Mouse (Mus musculus) ES-E14 (cell line): ENCODE measurements around the gene Psmc3ip. TPM values are rescaled to one million over a fixed set of nuclear protein-coding genes. Genes with fewer than 3 reads are reported as not detected.

ENCODE experiments used
- DNase-seq: peaks from one replicate; pipeline ENCODE4 v3.0.0-alpha.2; 2013; ENCODE audit warnings: low read depth, low spot score
- H3K27ac ChIP-seq: 2 replicates; pipeline ENCODE4 v1.5.1; 2012; ENCODE audit warnings: low read depth, mild to moderate bottlenecking, low read length, moderate library complexity, mixed read lengths; ENCODE audit not compliant: poor library complexity, insufficient read depth, severe bottlenecking
- H3K36me3 ChIP-seq: 2 replicates; pipeline ENCODE4 v1.6.1; 2012; ENCODE audit warnings: mild to moderate bottlenecking, low read length, moderate library complexity, mixed read lengths; ENCODE audit not compliant: control insufficient read depth, poor library complexity, insufficient read depth, severe bottlenecking
- H3K4me1 ChIP-seq, 2 experiments: fragments of 150-350 bp in 1 of 2; sonication (generic) in 1 of 2; 2 replicates each; pipeline ENCODE4 v1.6.1; 2012; ENCODE audit warnings: low read length in 2 of 2, mild to moderate bottlenecking in 1 of 2, mixed read lengths in 1 of 2; ENCODE audit not compliant: control insufficient read depth in 2 of 2, insufficient read depth in 2 of 2, poor library complexity in 1 of 2
- H3K4me3 ChIP-seq, 2 experiments: fragments of 150-350 bp in 1 of 2; sonication (generic) in 1 of 2; 2 replicates each; pipeline ENCODE4 v1.5.1; 2012; ENCODE audit warnings: low read length in 2 of 2, low read depth in 1 of 2, mild to moderate bottlenecking in 1 of 2, mixed read lengths in 1 of 2; ENCODE audit not compliant: insufficient read depth in 1 of 2, poor library complexity in 1 of 2, severe bottlenecking in 1 of 2
- H3K9ac ChIP-seq: 2 replicates; pipeline ENCODE4 v1.6.1; 2012; ENCODE audit warnings: low read depth, mild to moderate bottlenecking, low read length, mixed read lengths; ENCODE audit not compliant: poor library complexity, insufficient read depth, severe bottlenecking
- H3K9me3 ChIP-seq: fragments of 150-350 bp; sonication (generic); 2 replicates; pipeline ENCODE4 v1.6.1; 2012; ENCODE audit warnings: low read depth, mild to moderate bottlenecking, low read length; ENCODE audit not compliant: control insufficient read depth, insufficient read depth
- CHD2 ChIP-seq: IDR thresholded peaks from 2 replicates; pipeline ENCODE4 v1.6.1; 2014; ENCODE audit warnings: mild to moderate bottlenecking, low read depth, low read length, inconsistent platforms
- HCFC1 ChIP-seq: IDR thresholded peaks from 2 replicates; pipeline ENCODE4 v1.6.1; 2012; ENCODE audit warnings: low read length, inconsistent platforms, borderline replicate concordance; ENCODE audit not compliant: insufficient read depth
- MAFK ChIP-seq: IDR thresholded peaks from 2 replicates; pipeline ENCODE4 v1.6.1; 2014; ENCODE audit warnings: mild to moderate bottlenecking, low read depth, low read length, inconsistent platforms; ENCODE audit not compliant: insufficient read depth
- ZC3H11A ChIP-seq: IDR thresholded peaks from 2 replicates; pipeline ENCODE4 v1.6.1; 2012; ENCODE audit warnings: low read depth, mild to moderate bottlenecking, inconsistent platforms, low read length, borderline replicate concordance
- ZNF384 ChIP-seq: IDR thresholded peaks from 2 replicates; pipeline ENCODE4 v1.6.1; 2012; ENCODE audit warnings: low read depth, low read length, inconsistent platforms
- in situ Hi-C, 2 experiments: fragments of 600-800 bp; cut with MboI; formaldehyde crosslinking; loops; one replicate each; pipeline ENCODE4 v1.15.1; 2025; ENCODE audit warnings: low sequenced_read_pairs in 2 of 2, inconsistent platforms in 1 of 2; ENCODE audit not compliant: unreplicated experiment in 2 of 2
- total RNA-seq: library from RNA; depleted of rRNA; stranded (reverse); fragments of 300-350 nt; gene quantifications from 2 replicates; pipeline ENCODE4 v1.2.3, GENCODE M21; 2012

Psmc3ip gene
- total RNA-seq, 1 experiment = 31.5 TPM

DNA sequence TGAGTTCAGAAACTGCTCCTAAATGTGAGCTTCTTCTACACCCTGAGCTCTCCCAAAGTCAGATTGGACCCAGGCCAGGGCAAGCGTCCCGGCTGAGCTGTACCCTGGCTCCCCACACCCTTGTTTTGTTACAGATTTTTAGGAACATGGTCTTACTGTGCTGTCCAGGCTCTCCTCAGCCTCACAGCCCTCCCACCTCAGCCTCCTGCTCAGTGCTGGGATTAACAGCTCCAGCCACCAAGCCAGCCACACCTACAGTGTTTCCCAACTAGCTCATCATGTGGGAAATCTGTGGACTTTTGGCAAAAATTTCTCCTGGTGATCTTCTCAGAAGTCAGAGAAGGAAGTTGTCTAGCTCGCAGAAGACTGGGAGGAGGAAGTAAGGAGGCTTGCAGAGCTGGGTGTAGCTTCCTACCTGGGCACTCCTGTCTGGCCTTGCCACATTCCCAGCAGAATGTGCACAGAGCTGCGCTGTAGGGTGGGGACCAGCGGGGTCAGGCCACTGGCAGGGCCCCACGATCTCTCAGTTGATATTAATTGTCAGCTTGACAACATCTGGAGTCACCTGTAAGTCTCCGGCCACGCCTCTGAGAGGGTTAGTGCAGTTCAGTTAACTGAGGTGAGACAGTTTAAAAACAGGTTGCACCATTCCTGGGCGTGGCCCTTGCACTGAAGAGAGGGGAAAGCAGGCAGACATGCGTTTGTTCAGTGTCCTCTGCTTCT is 42.3 kb downstream of the Psmc3ip start:
- Histone ChIP-seq H3K9ac (no peak overlapping the region), H3K36me3 (peaks cover 3% of the 10 kb centered on the region; the same call in 1 of the 2 replicates), H3K4me3 (no peak overlapping the region), H3K9me3 (no peaks in the 10 kb centered on the region), H3K4me1 (peaks cover 4 to 5% of the 10 kb centered on the region in 2 experiments; a peak in 3 of 4 replicates), H3K27ac (no peak overlapping the region)
- in situ Hi-C loops = no loop called here
- DNase-seq = no peak
- no peak for TF ChIP-seq HCFC1
- no peak for TF ChIP-seq ZC3H11A

DNA sequence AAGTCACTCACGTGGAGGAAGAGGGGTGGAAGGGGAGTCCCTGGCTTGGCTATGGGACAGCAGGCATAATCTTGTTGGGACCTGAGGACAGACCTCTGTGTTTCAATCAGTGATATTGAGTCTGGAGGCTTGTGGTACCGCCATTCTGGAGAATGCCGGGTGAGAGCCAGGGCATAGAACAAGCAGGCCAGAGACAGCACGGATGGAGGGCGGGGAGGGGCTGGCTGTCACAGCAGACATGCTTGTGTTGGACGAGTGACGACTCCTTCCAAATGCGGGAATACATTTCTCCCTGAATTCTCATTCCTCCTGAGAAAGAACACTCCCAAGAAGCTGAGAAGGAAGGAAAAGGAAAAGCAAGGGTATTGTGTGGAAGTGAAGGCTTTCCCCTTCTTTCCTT is 43.6 kb downstream of the Psmc3ip start:
- H3K36me3 ChIP-seq = peaks cover 3% of the 10 kb centered on the region; the same call in 1 of the 2 replicates
- H3K27ac ChIP-seq = no peak overlapping the region
- TF ChIP-seq CHD2 (no peak), ZNF384 (no peak), HCFC1 (no peak), ZC3H11A (no peak), MAFK (no peak)
- no peak for DNase-seq
- no peak overlapping the region for H3K9ac ChIP-seq
- in situ Hi-C loops = no loop called here
- no peak overlapping the region for H3K4me3 ChIP-seq
- no peaks in the 10 kb centered on the region for H3K9me3 ChIP-seq
- peaks cover 2 to 4% of the 10 kb centered on the region in 2 experiments; a peak in 3 of 4 replicates for H3K4me1 ChIP-seq

DNA sequence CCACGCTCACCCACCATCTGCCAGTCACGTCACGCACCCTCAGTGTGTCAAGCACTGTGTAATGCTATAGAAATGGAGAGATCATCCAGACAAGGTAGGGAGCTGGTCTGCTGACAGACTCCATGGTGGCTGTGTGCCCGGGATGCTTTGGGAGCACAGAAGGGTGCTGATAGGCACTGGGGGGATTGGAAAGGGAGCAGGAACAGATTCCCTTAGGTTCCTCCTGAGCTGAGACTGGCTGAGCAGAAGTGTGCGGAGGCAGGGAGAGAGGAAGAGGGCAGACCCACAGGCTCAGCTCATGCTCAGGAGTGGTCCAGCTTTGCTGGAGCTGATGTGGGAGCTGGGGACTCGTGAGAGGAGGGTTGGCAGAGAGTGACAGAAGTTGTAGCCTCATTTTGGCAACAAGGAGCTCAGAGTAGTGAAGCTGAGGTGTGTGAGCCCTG is 44.2 kb downstream of the Psmc3ip start:
- Histone ChIP-seq H3K36me3 (peaks cover 3% of the 10 kb centered on the region; the same call in 1 of the 2 replicates), H3K27ac (no peak overlapping the region), H3K9ac (no peak overlapping the region), H3K4me3 (no peak overlapping the region), H3K9me3 (no peaks in the 10 kb centered on the region), H3K4me1 (peaks cover 4% of the 10 kb centered on the region in 2 experiments; a peak in 3 of 4 replicates)
- TF ChIP-seq MAFK (no peak), ZNF384 (no peak), CHD2 (no peak), HCFC1 (no peak), ZC3H11A (no peak)
- in situ Hi-C loops = no loop called here
- no peak for DNase-seq

DNA sequence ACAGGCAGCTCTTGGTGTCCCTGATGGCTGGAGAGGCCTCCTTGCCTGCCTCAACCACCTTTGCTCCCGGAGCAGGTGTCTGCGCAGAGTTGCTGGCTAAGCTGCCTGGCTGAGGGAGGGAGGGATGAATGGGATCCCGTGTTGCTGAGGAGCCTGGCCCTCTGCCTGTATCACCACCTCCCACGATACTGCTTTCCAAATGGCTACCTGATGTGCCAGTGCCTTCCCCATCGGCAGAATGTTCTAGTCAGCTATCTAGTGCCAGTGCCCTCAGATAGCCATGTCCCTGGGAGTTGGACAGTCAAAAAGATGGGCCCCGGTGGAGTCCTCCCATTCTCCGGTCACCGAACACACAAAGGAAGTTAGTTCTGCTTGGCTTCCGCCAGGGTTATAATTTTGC is 44.9 kb downstream of the Psmc3ip start:
- H3K9ac ChIP-seq = no peak overlapping the region
- no peak overlapping the region for H3K4me3 ChIP-seq
- H3K27ac ChIP-seq = no peak overlapping the region
- TF ChIP-seq MAFK (no peak), ZC3H11A (no peak), HCFC1 (no peak), ZNF384 (no peak), CHD2 (no peak)
- in situ Hi-C loops = no loop called here
- DNase-seq = no peak
- H3K9me3 ChIP-seq = no peaks in the 10 kb centered on the region
- peaks cover 4% of the 10 kb centered on the region; the same call in 1 of the 2 replicates for H3K36me3 ChIP-seq
- H3K4me1 ChIP-seq = peaks cover under 1 to 4% of the 10 kb centered on the region in 2 experiments; a peak in 3 of 4 replicates
